Mouse (Mus musculus): ENCODE data around the gene Hmgn1.
A peak's percentile ranks its signal among the peaks of the same experiment; 100 is the strongest.
"Not testable (repeated sequence)": the region's sequence is repeated elsewhere in the genome, so short reads cannot be mapped to it uniquely, and the experiment has no call there.

The Hmgn1 gene

DNA sequence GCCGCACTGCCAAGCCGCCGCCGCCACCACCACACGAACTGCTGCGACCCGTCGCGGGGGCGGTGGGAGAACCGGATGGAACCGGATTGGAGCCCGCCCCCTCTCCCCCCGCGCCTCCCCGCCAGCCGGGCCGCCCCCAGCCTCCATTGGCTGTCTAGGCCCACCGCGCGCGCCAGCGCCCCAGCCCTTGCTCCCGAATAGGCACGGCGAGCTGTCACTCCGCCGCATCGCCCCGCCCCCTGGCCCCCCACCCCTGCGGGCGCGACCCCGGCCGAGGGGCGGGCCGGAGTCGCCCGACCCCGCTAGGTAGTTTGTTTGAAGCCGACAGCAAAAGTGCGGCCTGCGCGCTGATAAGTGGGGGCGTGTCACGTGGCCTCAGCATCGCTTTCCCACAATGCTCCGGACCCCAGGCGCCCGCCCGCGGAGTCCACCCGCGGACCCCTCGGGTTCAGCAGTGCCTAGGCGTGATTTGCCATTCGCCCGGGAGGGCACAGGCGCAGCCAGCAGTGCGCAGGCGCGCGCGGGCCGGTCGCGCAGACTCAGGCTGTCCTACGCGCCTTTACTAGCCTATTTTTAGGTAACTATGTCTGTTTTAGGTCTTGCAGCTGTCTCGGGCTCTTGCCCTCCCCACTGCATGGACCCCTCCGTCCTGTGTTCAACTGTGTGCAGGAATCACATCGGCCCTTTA, at the start of gene Hmgn1:
Hmgn1 (minus strand) TSS at position 73 of the 688 bp plus-strand sequence.
- peak; percentile 98 for DNase-seq (ENCODE audit: low spot score in 2 of 2)

DNA sequence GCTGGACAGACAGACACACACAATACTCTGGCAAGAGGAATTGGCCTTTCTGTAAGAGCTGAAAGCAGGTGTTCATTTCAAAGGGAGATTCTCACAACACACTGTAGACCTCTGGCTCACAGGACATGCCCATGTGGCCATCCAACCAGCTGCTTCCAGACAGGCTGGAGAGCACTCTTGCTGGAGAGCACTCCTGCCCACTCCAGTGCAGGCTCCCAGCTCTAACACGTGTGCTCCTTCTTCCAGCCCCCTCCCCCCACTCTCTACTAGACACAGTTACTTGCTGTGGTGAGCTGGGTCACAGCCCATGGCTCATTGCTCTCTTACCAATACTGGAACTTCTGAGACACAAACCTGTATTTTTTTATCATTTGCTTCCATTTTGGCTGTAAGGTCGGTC, 47.9 kb upstream of the Hmgn1 start:
- DNase-seq (ENCODE audit: low spot score in 2 of 2), result no peak

DNA sequence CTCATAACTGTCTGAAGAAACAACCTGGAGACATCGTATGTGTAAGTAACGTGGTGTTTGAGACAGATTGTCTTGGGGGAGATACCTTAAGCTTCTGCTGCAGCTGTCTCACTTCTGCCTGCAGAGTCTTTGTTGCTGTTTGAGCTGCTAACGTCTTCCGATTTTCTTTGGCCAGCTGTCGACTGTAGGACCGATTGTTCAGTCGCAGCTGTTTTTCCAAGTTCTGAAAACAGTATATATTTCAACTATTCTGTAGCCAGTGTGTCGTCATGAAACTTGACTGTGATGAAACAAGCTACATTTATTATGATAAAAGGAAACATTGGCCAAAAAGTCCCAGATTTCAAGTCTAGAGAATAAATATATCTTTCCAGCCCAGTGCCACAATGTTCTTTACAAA, 46.1 kb upstream of the Hmgn1 start:
- no peak for DNase-seq (ENCODE audit: low spot score in 2 of 2)

DNA sequence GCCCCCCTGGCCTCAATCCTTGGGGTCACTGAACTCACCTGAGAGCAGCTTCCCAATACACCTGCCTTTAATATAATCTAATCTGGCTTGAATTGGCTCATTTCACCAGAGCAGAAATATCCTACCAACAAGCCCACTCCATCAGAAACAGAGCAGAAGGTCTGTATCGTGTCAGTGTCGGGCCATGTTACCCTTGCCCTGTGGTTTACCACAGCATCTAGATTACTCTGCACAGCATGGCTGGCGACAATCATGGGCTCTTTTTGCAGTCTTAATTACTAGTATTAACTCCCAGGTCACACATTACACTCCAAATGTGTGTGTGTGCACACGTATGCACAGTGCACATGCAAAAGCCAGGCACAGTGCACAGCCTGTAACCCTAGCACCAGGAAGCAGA, 41.3 kb upstream of the Hmgn1 start:
- no peak for DNase-seq (ENCODE audit: low spot score in 2 of 2)

DNA sequence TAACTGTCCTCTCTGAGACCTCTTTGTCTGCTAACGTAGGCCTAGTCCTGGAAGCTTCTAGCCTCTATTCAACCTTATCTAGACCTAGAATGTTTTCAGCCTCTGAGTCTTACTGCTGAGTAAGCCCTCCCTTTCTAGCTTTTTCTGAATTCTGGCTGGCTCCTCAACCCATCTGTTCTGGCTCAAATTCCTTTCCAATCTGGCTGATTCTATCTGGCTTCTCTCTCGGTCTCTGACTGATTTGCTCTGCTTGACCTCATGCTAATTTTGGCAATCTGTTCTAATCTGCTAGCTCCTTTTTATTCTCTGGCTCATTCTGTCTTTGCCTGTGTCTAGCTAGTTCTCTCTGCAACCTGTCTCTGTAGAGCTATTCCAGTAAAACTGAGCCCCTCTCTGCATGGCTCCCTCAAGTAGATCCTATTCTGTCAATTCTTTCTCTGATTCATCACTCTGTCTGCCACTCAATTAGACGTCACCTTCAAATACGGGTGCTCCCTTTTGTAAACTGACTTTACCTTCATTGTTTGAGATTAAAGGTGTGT, 38.3 kb upstream of the Hmgn1 start:
- DNase-seq (ENCODE audit: low spot score in 2 of 2), result no peak

DNA sequence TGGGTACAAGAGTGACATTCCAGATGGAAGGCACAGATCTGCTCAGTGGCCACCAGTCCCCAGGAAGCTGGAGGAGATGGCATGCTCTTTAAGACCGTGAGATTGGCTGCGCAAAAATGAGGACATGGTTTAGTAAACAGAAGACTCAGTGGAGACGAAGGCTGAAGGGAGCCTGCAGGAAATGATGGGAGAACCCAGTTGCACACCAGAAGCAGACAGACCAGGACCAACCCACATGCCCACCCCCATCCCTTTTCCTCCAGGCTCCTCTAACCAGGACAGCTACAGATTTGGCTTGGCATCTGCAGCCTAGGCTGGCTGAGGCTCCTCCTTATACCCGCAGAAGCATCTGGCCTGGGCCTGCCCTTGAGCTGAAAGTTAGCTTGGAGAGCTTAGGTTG, 33.8 kb upstream of the Hmgn1 start:
- no peak for DNase-seq (ENCODE audit: low spot score in 2 of 2)

DNA sequence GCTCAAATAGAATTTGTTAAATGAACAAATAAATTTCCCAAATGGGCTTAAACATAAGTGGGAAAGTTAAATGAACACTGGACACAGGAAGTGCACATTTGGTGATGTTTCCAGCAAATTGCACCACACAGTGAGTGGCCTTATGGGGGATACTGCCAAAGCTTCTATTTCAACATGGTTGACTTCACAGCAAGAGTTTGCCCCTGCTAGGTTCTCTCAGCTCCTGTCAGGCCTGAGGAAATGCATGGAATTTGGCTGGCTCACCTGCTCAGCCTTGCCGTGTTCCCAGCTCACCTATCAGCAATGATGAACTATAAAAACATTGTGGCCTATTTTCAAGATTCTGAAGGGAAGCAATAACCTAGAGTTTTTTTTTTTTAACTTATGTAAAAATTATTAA, 33.4 kb upstream of the Hmgn1 start:
- DNase-seq (ENCODE audit: low spot score in 2 of 2), result no peak

DNA sequence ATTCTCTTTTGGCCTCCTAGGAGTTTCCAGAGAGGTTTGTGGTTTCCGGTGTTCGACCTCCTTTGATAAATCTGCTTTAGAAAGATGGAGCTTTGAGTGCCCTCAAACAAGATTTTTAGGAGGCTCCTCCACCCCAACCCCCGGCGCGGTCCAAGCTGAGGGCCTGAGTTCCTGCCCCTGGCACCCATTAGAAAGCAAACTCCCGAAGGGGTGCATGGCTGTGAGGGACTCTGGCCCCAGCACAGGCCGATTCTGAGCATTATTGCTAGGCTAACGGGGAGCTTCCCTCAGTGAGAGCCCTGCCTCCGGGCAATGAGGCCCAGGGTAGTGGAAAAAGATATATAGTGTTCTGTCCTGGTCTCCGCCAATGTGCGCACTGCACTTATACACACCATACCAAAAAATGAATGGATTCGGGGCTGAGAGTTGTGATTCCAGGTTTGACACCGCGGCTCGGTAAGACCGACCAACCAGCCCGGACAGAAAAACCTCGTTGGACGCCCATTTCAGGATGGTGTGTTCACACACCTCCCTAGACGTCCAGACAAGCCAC, 32.3 kb upstream of the Hmgn1 start:
- no peak for DNase-seq (ENCODE audit: low spot score in 2 of 2)

DNA sequence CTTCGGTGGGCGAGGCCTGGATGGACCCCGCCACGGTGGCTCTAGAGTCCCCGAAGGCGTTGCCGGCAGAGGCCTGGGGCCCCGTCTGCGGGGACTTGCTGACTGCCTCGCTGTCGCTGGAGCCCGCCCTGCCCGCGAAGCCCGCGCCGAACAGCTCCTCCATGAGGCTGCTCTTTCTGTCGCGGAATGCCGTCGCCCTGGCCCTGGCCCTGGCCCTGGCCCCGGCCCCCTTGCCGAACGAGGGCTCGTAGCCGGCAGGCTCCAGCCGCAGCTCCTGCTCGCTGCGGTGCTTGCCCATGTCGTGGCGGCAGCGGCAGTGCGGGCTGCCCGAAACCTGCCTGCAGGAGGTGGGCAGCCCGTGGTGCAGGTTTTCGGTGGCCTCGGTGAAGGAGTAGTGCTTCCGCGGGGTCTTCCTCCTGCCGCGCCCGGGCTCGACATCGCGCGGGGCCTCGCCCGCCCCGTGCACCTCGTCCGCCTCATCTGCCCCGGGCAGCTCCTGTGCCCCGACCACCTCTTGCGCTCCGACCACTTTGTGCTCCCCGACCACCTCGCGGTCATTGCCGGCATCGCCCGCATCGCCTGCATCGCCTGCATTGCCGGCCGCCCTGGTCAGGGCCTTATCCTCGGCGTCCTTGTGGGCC, 31.7 kb upstream of the Hmgn1 start:
- DNase-seq (ENCODE audit: low spot score in 2 of 2), result peak; percentile 57 to 70

DNA sequence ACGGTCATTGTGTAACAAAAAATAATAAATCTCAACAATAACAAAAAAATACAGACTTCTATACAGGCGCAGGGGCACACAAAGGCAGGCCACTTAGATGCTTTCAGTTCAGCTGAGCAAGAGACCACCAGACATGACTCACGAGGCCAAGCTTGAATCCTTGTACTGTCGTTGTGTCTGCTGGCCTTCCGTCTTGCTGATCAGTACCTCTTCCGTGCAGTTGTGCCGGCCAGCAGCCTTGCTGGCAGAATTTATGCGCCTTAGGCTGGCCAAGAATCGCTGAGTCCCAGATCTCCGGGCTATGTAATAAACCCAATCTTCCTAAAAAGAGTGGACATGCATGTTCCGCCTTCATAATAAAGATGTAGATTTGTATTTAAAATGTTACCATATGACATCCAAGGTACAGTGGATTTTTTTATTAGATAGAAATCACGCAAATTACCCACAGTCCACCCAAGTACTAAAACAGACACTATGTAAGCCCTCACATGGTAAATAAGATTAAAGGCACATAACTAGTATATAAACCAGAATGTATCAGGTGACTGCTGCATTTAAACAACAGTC, 31.1 kb upstream of the Hmgn1 start:
- DNase-seq (ENCODE audit: low spot score in 2 of 2), result no peak

DNA sequence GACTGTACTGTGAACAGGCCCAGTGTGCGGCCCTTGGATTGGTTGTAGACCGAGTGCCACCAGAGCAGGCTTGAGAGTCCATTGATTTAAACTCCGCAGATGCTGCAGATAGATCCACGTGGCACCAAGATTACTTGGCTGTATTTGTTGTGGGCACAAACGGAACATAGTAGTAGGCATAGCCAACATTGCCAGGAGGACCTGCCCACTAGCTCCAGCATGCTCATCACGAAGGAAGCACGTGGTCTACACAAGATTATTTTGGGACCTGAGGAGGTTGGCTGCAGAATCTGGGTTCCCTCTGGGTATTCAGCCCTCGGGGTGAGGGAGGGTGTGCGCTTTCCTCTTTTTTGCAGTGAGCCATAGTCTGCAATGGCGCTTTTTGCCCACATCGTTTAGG, 29.6 kb upstream of the Hmgn1 start:
- DNase-seq (ENCODE audit: low spot score in 2 of 2), result peak; percentile 67 to 81

DNA sequence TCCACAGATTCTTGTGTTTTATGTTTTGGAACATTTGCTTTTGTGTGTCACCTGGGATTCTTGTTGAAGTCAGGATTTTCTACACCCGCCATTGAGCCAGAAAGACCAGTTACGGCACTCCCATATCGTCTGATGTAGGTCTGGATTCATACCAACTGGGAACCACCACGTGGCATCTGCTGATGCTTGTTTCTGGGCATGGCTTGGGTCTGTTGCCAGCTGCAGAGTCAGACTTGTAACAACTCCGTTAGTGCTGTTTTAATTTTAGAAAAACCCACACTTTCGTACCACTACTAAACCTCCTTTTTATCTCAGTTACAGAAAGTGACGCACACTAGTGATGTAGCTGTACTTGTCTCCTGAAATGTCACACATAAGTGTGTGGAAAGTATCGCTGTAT, 28.5 kb upstream of the Hmgn1 start:
- DNase-seq (ENCODE audit: low spot score in 2 of 2), result peak; percentile 83 to 91

DNA sequence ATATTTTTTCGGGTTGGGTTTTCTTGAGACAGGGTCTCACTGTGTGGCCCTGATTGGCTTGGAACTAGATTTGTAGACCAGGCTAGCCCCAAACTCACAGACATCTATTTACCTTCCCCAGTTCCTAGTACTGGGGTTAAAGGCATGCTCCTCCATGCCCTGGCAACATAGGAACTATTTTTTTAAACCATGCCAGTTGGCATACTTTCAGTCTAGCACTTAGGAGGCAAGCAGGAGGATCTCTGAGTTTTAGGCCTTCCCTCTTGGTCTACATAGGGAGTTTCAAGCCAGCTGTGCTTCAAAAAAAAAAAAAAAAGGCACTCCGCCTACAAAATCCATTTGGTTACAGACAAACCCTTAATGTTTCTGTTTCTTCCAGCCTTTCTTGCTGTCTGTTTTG, 26.9 kb upstream of the Hmgn1 start:
- no peak for DNase-seq (ENCODE audit: low spot score in 2 of 2)

DNA sequence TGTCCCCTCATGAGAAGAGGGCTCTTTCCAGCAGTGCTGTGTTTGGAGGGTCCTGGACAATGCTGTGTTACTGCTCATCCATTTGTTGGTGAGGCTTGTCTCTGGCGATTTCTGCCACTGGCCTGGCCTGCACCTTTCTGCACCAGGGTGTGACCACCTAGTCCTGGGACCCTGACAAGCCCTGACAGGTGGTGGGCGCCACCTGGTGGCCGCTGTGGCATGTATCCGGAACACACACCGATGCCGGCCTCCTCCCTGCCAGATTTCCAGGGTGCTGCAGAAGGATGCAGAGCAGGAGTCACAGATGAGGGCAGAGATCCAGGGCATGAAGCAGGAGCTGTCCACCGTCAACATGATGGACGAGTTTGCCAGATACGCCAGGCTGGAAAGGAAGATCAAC, 24.0 kb upstream of the Hmgn1 start:
- peak; percentile 69 to 73 for DNase-seq (ENCODE audit: low spot score in 2 of 2)

DNA sequence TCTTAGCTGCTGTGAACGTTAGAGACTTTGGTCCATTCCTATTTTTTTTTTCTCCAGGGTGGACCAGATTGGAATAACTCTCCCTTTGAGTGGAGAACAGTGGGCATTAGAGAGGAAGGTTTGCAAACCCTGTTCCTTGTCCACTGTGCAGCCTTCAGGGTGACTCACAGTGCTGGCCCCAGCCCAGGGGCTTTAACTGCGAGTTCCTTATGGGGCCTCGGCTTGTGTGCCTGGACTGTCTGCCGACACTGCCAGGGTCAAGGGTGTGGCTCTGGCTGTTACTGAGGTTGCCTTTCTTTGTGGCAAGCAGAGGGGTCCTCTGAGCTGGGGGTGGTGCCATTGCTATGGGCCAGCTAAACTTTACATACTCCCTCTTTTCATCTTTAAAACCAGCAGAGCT, 23.5 kb upstream of the Hmgn1 start:
- no peak for DNase-seq (ENCODE audit: low spot score in 2 of 2)

DNA sequence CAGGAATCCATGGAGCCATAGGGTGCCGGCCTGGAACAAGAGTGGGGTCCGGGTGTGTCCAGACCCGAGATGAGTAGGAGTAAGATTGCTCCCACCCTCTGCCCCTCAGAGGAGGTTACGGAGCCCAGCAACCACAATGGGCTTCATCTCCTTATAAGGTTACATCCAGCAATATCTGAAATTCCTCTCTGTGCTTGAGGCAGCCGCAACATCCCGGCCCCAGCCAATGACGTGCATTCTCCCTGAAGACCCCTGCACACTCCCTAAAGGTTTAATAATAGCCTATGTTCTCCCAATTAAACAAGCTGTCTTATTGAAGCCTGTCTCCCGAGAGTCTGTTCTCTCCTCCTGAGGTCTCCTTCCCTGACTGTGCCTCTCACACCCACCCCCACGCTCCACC, 21.8 kb upstream of the Hmgn1 start:
- DNase-seq (ENCODE audit: low spot score in 2 of 2), result no peak

DNA sequence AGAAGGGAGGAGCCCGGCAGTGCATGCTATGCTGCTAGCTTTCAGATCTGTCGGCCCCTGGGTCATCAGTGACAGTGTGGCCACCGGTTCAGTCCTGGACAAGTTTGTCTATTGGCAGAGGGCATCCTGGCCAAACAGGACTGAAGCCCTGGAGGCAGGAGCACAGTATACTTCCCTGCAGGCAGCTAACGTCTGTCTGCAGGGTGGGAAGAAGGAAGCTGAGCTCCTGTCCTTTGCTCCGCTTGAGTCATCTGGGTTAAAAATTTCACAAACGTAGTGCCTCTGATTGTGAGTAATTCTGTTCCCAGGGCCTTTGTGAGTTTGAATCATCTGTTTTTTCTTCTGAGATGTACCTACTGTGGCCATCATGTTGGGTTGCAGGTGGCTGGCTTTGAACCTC, 21.3 kb upstream of the Hmgn1 start:
- DNase-seq (ENCODE audit: low spot score in 2 of 2), result no peak

DNA sequence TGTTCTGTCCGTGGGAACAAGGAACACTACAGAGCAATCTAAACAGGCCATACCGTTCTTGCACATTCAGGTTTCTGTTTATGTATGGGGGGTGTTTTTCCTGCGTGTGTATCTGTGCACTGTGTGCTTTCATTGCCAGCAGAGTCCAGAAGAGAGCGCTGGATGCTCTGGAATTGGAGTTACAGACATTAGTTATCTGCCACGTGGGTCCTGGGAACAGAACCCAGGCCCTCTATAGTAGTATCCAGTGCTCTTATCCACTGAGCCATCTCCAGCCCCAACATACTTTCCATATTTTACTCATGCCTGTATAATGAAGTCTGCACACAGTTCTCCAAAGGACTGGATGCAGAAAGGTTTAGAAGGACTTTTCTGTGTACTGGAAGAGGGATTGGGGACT, 18.3 kb upstream of the Hmgn1 start:
- DNase-seq (ENCODE audit: low spot score in 2 of 2), result no peak

DNA sequence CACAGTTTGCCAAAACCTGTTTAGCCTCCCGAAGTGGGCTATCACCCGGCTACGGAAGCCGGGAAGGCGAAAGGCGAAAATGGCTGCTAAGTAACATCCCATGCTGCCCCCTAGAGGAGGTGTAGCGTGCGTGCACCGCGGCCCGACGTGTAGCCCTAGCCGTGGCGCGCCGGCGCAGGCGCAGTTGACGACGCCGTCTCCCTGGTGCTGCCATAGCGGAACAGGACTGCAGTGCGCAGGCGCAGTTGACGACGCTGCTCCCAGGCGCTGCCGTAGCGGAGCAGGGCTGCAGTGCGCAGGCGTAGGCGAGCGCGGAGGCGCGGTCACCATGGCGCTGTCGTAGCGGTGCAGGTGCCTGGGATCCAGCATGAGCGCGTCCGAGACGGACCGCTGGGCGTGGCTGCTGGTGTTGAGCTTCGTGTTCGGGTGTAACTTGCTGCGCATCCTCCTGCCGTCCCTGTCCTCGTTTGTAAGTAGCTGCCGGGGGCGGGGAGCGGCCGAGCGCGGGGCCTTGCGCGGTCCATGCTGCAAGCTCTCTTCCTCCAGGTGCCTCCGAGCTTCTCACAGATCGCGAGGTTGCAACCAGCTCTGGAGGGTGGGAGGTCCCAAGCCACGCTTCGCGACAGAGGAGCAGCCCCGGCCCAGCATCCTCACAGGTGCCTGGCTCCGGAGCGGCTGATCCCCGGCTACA, 17.7 kb upstream of the Hmgn1 start, which contains the start of gene Wrb:
Wrb (plus strand) TSS at position 298 of the 691 bp plus-strand sequence.
- DNase-seq (ENCODE audit: low spot score in 2 of 2), result peak; percentile 100

DNA sequence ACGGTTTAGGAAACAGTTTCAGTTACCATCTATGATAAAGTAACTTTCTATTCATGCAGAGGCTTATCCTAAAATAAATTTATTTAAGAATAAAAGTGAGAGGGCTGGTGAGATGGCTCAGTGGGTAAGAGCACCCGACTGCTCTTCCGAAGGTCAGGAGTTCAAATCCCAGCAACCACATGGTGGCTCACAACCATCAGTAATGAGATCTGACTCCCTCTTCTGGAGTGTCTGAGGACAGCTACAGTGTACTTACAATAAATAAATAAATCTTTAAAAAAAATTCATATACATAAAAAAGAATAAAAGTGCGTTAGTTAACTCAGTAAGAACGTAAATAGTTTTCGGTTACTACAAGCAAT, 17.2 kb upstream of the Hmgn1 start:
- DNase-seq (ENCODE audit: low spot score in 2 of 2), result not testable (repeated sequence)

DNA sequence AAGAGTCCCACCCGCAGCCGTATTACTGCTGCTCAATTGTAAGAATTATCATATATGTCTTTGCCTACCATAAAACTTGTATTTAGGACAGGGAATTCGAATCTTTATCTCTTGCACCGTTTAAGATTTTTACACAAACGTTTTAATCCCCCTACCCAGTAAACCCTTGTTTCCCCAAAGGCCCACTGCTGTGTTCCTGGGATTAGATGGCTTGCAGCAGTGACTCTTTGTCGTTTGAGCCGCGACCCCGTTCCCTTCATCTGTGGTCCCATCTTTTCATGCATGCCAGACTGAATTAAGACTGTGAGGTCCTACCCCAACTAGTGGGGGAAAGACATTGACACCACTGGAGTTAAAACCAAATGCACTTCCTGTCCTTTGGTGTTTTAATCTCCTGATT, 937 bp upstream of the Hmgn1 start:
- no peak for DNase-seq (ENCODE audit: low spot score in 2 of 2)

DNA sequence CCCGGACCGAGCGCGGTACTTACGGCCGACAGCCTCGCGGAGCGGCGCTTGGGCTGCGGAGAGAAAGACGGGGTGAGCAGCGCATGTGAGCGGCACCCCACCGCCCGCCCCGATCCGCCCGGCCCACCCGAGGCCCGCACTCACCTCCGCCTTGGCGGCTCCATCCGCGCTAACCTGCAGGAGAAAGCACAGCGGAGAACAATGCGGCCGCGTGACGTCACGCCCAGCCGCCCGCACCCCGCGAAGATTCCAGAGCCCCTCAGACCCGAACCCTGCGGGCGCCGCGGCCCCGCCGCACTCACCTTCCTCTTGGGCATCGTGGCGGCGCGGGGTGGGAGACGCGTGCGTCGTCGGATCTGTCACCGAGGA, 257 bp downstream of the Hmgn1 start:
- DNase-seq (ENCODE audit: low spot score in 2 of 2), result no peak

Data from right cerebral cortex, postnatal 10 days (tissue).